Mouse (Mus musculus): ENCODE data around the gene Plxna3. TPM values are rescaled to one million over a fixed set of nuclear protein-coding genes. Genes with fewer than 3 reads are reported as not detected.
A peak's percentile ranks its signal among the peaks of the same experiment; 100 is the strongest.
"Not testable (repeated sequence)": the region's sequence is repeated elsewhere in the genome, so short reads cannot be mapped to it uniquely, and the experiment has no call there.

Gene Plxna3
- total RNA-seq (2021) = 9.9 and 21.7 TPM in 2 replicates
- long read RNA-seq, partial matches to known transcripts = 2 of 4 reads
- long read RNA-seq, other reads (novel, unspliced or antisense) = 2 of 4 reads

GRCm38 (mm10) chrX:74328725-74329161 is at the start of gene Plxna3:
Gene Plxna3 (plus strand): TSS chrX:74329066.
- DNase-seq = peak; percentile 75

- no peak for DNase-seq
These were observed 47.7 kb upstream of the Plxna3 start for GRCm38 (mm10) chrX:74281041-74281731.

GRCm38 (mm10) chrX:74281732-74282394 is 47.0 kb upstream of the Plxna3 start, which contains the start of the genes Taz and Dnase1l1:
Gene Taz (plus strand): TSS chrX:74281912.
Gene Dnase1l1 (minus strand): TSS chrX:74282337.
- peak; percentile 74 for DNase-seq

- DNase-seq = peak; percentile 81
These were observed 46.3 kb upstream of the Plxna3 start for GRCm38 (mm10) chrX:74282395-74283091.

GRCm38 (mm10) chrX:74283092-74283437 is 45.8 kb upstream of the Plxna3 start:
- DNase-seq = no peak

- DNase-seq = no peak
These were observed 35.4 kb upstream of the Plxna3 start for GRCm38 (mm10) chrX:74293431-74293830.

- peak; percentile 90 for DNase-seq
These were observed 32.1 kb upstream of the Plxna3 start, which contains the start of gene Atp6ap1 for GRCm38 (mm10) chrX:74296538-74297448. Gene Atp6ap1 (plus strand): TSS chrX:74297097.

GRCm38 (mm10) chrX:74298348-74298747 is 30.5 kb upstream of the Plxna3 start:
- no peak for DNase-seq

GRCm38 (mm10) chrX:74299721-74300120 is 29.1 kb upstream of the Plxna3 start:
- DNase-seq = no peak

- peak; percentile 70 for DNase-seq
These were observed 23.8 kb upstream of the Plxna3 start, which contains the start of gene Gdi1 for GRCm38 (mm10) chrX:74304867-74305700. Gene Gdi1 (plus strand): TSS chrX:74304998.

GRCm38 (mm10) chrX:74312540-74313464 is 16.1 kb upstream of the Plxna3 start, which contains the start of gene Fam50a:
Gene Fam50a (plus strand): TSS chrX:74313033.
- DNase-seq = peak; percentile 85

GRCm38 (mm10) chrX:74329215-74329671 is 377 bp downstream of the Plxna3 start:
- DNase-seq = no peak

GRCm38 (mm10) chrX:74330166-74330930 is 1.5 kb downstream of the Plxna3 start:
- DNase-seq = no peak

- no peak for DNase-seq
These were observed 24.0 kb downstream of the Plxna3 start for GRCm38 (mm10) chrX:74352645-74353466.

- DNase-seq = peak; percentile 86
These were observed 24.6 kb downstream of the Plxna3 start, which contains the start of gene Lage3 for GRCm38 (mm10) chrX:74353467-74353770. Gene Lage3 (minus strand): TSS chrX:74353618.

- DNase-seq = not testable (repeated sequence)
These were observed 28.2 kb downstream of the Plxna3 start for GRCm38 (mm10) chrX:74357069-74357468.

- DNase-seq = no peak
These were observed 30.3 kb downstream of the Plxna3 start for GRCm38 (mm10) chrX:74359171-74359570.

GRCm38 (mm10) chrX:74367512-74367911 is 38.6 kb downstream of the Plxna3 start:
- DNase-seq = no peak
